Mouse (Mus musculus) ES-E14 (cell line): ENCODE data around the gene Tmem236.

Experiments used
- MAFK ChIP-seq: IDR thresholded peaks from 2 replicates; pipeline ENCODE4 v1.6.1; 2014; ENCODE audit warnings: mild to moderate bottlenecking, low read depth, low read length, inconsistent platforms; ENCODE audit not compliant: insufficient read depth
- ZC3H11A ChIP-seq: IDR thresholded peaks from 2 replicates; pipeline ENCODE4 v1.6.1; 2012; ENCODE audit warnings: low read depth, mild to moderate bottlenecking, inconsistent platforms, low read length, borderline replicate concordance
- ZNF384 ChIP-seq: IDR thresholded peaks from 2 replicates; pipeline ENCODE4 v1.6.1; 2012; ENCODE audit warnings: low read depth, low read length, inconsistent platforms

DNA sequence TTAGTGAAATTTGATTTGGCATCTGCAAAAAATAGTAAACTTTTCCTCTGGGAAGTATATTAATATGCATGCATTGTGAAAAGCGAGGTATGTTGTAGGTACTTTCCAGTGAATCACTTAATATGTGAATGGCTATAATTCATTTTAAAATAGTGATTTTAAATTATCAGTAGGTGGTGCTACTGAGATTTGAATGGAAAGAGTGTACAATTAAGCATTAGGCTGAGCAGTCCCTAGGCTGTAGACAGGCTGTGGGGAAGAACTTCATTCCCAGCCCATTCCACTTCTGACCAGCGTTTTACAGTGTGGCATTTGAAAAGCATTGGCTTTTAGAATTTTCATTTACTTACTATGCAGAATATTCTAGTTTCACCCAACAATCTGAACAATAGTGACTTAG is 14.6 kb upstream of the Tmem236 start:
- TF ChIP-seq ZC3H11A (no peak), ZNF384 (no peak), MAFK (no peak)
